Mouse (Mus musculus): ENCODE results near the gene Apol7a. TPM values are rescaled to one million over a fixed set of nuclear protein-coding genes. Genes with fewer than 3 reads are reported as not detected.
"Not testable (repeated sequence)": the region's sequence is repeated elsewhere in the genome, so short reads cannot be mapped to it uniquely, and the experiment has no call there.

Gene Apol7a
- not detected in 2 replicates for polyA plus RNA-seq (2012; rRNA removed)

DNA sequence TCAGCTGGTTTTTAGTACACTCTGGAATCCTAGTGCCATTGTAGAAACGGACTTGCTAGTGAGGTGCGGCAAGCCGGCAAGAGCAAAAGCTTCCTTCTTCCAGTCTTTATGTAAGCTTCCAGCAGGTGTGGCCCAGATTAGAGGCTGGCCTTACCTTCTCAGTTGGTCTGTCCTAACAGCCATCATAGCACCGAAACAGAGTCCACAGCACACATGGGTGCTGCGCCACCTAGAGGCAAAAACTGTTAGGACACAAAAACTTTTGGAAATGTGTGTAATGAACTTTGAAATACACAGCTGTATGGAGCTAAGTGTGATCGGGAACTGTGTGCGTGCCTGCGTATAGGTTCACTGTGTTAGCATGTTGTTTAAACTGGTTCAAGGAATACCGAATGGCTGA is at the start of gene Apol7a:
Apol7a (minus strand) TSS at position 84 of the 400 bp plus-strand sequence.
- not testable (repeated sequence) for H3K27me3 ChIP-seq (replicated peaks; ENCODE audit: control insufficient read depth, insufficient read depth, low read length); H3K36me3 ChIP-seq (ENCODE audit: control insufficient read depth, insufficient read depth, low read length); H3K27ac ChIP-seq (ENCODE audit: insufficient read depth, low read depth, low read length); H3K4me1 ChIP-seq (ENCODE audit: control insufficient read depth, insufficient read depth, low read length); H3K4me3 ChIP-seq (ENCODE audit: insufficient read depth, low read depth, low read length)
- WGBS, result 63% methylated on average over 9 of the region's 9 CpGs
- peak; percentile 64 for TF ChIP-seq CTCF (conservative IDR thresholded peaks at IDR 0.05; ENCODE audit: insufficient read depth, insufficient read length, low read depth, low read length)
- peak; percentile 14 for DNase-seq

GRCm38 (mm10) chr15:77447392-77447791 is 48.5 kb upstream of the Apol7a start, which contains the start of gene Apol7b:
Gene Apol7b (minus strand): TSS chr15:77447492.
- DNase-seq; H3K27me3 ChIP-seq (replicated peaks; ENCODE audit: control insufficient read depth, insufficient read depth, low read length); H3K27ac ChIP-seq (ENCODE audit: insufficient read depth, low read depth, low read length); H3K36me3 ChIP-seq (ENCODE audit: control insufficient read depth, insufficient read depth, low read length); H3K4me1 ChIP-seq (ENCODE audit: control insufficient read depth, insufficient read depth, low read length); H3K4me3 ChIP-seq (ENCODE audit: insufficient read depth, low read depth, low read length): not testable (repeated sequence)
- WGBS, result 80% methylated on average over 2 of the region's 2 CpGs

GRCm38 (mm10) chr15:77445668-77446067 is 46.8 kb upstream of the Apol7a start:
- not testable (repeated sequence) for H3K4me3 ChIP-seq (ENCODE audit: insufficient read depth, low read depth, low read length); H3K4me1 ChIP-seq (ENCODE audit: control insufficient read depth, insufficient read depth, low read length); H3K36me3 ChIP-seq (ENCODE audit: control insufficient read depth, insufficient read depth, low read length); DNase-seq; H3K27me3 ChIP-seq (replicated peaks; ENCODE audit: control insufficient read depth, insufficient read depth, low read length); H3K27ac ChIP-seq (ENCODE audit: insufficient read depth, low read depth, low read length)
- 67% methylated on average over 1 of the region's 1 CpGs for WGBS

DNA sequence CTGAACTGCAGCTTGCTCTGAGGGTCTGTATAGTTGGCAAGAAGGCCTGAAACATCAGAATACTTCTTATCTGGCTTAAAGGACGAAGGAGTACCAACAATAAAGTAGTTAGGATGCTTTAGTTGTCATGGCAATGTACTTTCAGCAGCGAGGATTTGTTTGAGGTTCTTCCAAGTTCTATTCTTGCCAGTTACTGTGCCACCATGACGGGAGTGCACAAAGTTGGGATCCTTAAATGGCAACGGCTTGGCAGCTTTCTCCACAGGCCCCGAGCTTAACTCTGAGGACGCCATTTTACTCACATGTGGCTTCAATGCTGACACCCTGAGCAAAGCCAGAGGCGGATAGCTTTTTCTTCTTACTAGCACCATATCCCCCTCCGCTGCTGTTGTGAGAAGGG is 45.8 kb upstream of the Apol7a start:
- 85% methylated on average over 8 of the region's 8 CpGs for WGBS
- H3K36me3 ChIP-seq (ENCODE audit: control insufficient read depth, insufficient read depth, low read length); H3K27ac ChIP-seq (ENCODE audit: insufficient read depth, low read depth, low read length); H3K4me1 ChIP-seq (ENCODE audit: control insufficient read depth, insufficient read depth, low read length); H3K4me3 ChIP-seq (ENCODE audit: insufficient read depth, low read depth, low read length); H3K27me3 ChIP-seq (replicated peaks; ENCODE audit: control insufficient read depth, insufficient read depth, low read length); DNase-seq: not testable (repeated sequence)

GRCm38 (mm10) chr15:77428690-77429448 is 30.0 kb upstream of the Apol7a start:
- WGBS, result 78% methylated on average over 9 of the region's 10 CpGs
- H3K27me3 ChIP-seq (replicated peaks; ENCODE audit: control insufficient read depth, insufficient read depth, low read length); H3K4me1 ChIP-seq (ENCODE audit: control insufficient read depth, insufficient read depth, low read length); DNase-seq; H3K36me3 ChIP-seq (ENCODE audit: control insufficient read depth, insufficient read depth, low read length); H3K27ac ChIP-seq (ENCODE audit: insufficient read depth, low read depth, low read length); H3K4me3 ChIP-seq (ENCODE audit: insufficient read depth, low read depth, low read length): not testable (repeated sequence)

GRCm38 (mm10) chr15:77422925-77423324 is 24.0 kb upstream of the Apol7a start:
- not testable (repeated sequence) for H3K27ac ChIP-seq (ENCODE audit: insufficient read depth, low read depth, low read length); H3K27me3 ChIP-seq (replicated peaks; ENCODE audit: control insufficient read depth, insufficient read depth, low read length); H3K4me1 ChIP-seq (ENCODE audit: control insufficient read depth, insufficient read depth, low read length); H3K4me3 ChIP-seq (ENCODE audit: insufficient read depth, low read depth, low read length); H3K36me3 ChIP-seq (ENCODE audit: control insufficient read depth, insufficient read depth, low read length); DNase-seq
- 35% methylated on average over 5 of the region's 7 CpGs for WGBS

- no CpG with 5 or more reads among the region's 3 CpGs for WGBS
- not testable (repeated sequence) for DNase-seq; H3K36me3 ChIP-seq (ENCODE audit: control insufficient read depth, insufficient read depth, low read length); H3K27me3 ChIP-seq (replicated peaks; ENCODE audit: control insufficient read depth, insufficient read depth, low read length); H3K27ac ChIP-seq (ENCODE audit: insufficient read depth, low read depth, low read length); H3K4me3 ChIP-seq (ENCODE audit: insufficient read depth, low read depth, low read length); H3K4me1 ChIP-seq (ENCODE audit: control insufficient read depth, insufficient read depth, low read length)
Observed at GRCm38 (mm10) chr15:77419657-77420056, 20.7 kb upstream of the Apol7a start.

- 26% methylated on average over 4 of the region's 10 CpGs for WGBS
- not testable (repeated sequence) for H3K4me3 ChIP-seq (ENCODE audit: insufficient read depth, low read depth, low read length); H3K27me3 ChIP-seq (replicated peaks; ENCODE audit: control insufficient read depth, insufficient read depth, low read length); H3K27ac ChIP-seq (ENCODE audit: insufficient read depth, low read depth, low read length); H3K4me1 ChIP-seq (ENCODE audit: control insufficient read depth, insufficient read depth, low read length); DNase-seq; H3K36me3 ChIP-seq (ENCODE audit: control insufficient read depth, insufficient read depth, low read length)
Observed at GRCm38 (mm10) chr15:77416655-77417333, 17.9 kb upstream of the Apol7a start.

DNA sequence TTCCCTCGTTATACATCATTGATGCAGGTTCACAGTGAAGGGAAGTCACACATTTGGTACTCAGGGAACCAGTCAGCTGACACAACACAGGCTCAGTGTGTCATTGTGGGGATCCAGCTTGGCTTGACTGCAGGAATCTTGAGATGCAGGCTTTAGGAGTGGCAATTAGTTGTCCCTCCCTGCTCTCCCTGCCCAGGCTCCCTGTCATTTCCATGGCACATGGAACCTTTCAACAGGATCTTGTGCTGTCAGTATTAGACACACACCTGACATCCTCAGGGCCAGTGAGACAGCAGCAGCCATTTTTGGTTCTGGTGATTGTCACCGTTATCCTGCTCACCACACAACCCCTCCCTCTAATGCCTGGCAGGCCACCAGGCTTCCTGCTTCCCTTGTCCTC is 16.7 kb upstream of the Apol7a start:
- not testable (repeated sequence) for H3K4me3 ChIP-seq (ENCODE audit: insufficient read depth, low read depth, low read length); H3K4me1 ChIP-seq (ENCODE audit: control insufficient read depth, insufficient read depth, low read length); DNase-seq; H3K27me3 ChIP-seq (replicated peaks; ENCODE audit: control insufficient read depth, insufficient read depth, low read length); H3K36me3 ChIP-seq (ENCODE audit: control insufficient read depth, insufficient read depth, low read length); H3K27ac ChIP-seq (ENCODE audit: insufficient read depth, low read depth, low read length)
- 76% methylated on average over 2 of the region's 2 CpGs for WGBS

Data from kidney, adult 2 months (tissue).